Mouse (Mus musculus): ENCODE measurements around the gene Gdpd5.

GRCm38 (mm10) chr7:99355731-99356131, 25.5 kb upstream of the Gdpd5 start:
- TF ChIP-seq GATA1 (IDR thresholded peaks at IDR 0.05; ENCODE audit: borderline replicate concordance, low read length) (no peak), FLI1 (IDR thresholded peaks at IDR 0.05; ENCODE audit: low read length) (no peak)
